Mouse (Mus musculus): Measurements from ENCODE around the gene Ets1.

DNA sequence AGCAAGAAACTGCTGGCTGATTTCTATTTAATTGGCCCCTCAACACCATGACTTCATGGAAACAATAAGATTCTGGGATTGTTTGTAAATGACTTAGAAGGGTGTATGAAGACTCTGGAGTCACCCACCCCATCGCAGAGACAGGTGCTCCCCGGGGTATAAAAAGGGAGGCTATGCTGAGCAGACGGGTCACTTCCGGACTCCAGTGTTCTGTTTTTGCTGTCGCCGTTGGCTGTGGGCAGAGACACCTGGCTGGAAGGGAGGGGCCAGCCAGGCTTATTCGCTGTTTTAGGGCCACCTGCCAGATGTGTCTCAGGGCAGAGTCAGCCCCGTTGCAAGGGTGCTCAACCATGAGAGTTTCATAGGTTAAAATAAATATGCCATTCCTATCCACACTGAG lies 111.6 kb downstream of the Ets1 start:
- TF ChIP-seq GATA1 (IDR thresholded peaks at IDR 0.05; ENCODE audit: borderline replicate concordance, low read length) (no peak), FLI1 (IDR thresholded peaks at IDR 0.05; ENCODE audit: low read length) (no peak)
